Mouse (Mus musculus): ENCODE data around the gene L3mbtl1.
"Not testable (repeated sequence)": the region's sequence is repeated elsewhere in the genome, so short reads cannot be mapped to it uniquely, and the experiment has no call there.

The L3mbtl1 gene

GRCm38 (mm10) chr2:162943148-162943846 is at the start of gene L3mbtl1:
Gene L3mbtl1, plus strand, starts transcription at chr2:162943472.
- DNase-seq (ENCODE audit: low spot score in 2 of 2): peak; percentile 62 to 76

- DNase-seq (ENCODE audit: low spot score in 2 of 2): not testable (repeated sequence)
Measured at GRCm38 (mm10) chr2:162899256-162899655, 44.0 kb upstream of the L3mbtl1 start.

GRCm38 (mm10) chr2:162899880-162900589 is 43.2 kb upstream of the L3mbtl1 start:
- DNase-seq (ENCODE audit: low spot score in 2 of 2): no peak

GRCm38 (mm10) chr2:162900590-162900916 is 42.7 kb upstream of the L3mbtl1 start:
- no peak for DNase-seq (ENCODE audit: low spot score in 2 of 2)

GRCm38 (mm10) chr2:162905902-162906301 is 37.4 kb upstream of the L3mbtl1 start:
- no peak for DNase-seq (ENCODE audit: low spot score in 2 of 2)

- DNase-seq (ENCODE audit: low spot score in 2 of 2): no peak
Measured at GRCm38 (mm10) chr2:162908052-162908491, 35.2 kb upstream of the L3mbtl1 start.

- DNase-seq (ENCODE audit: low spot score in 2 of 2): no peak
Measured at GRCm38 (mm10) chr2:162914040-162914439, 29.2 kb upstream of the L3mbtl1 start.

GRCm38 (mm10) chr2:162914519-162914918 is 28.8 kb upstream of the L3mbtl1 start:
- DNase-seq (ENCODE audit: low spot score in 2 of 2): peak; percentile 58 to 64

GRCm38 (mm10) chr2:162919926-162920325 is 23.3 kb upstream of the L3mbtl1 start:
- no peak for DNase-seq (ENCODE audit: low spot score in 2 of 2)

GRCm38 (mm10) chr2:162922183-162922582 is 21.1 kb upstream of the L3mbtl1 start:
- DNase-seq (ENCODE audit: low spot score in 2 of 2): peak; percentile 71 to 78

- peak; percentile 56 to 59 for DNase-seq (ENCODE audit: low spot score in 2 of 2)
Measured at GRCm38 (mm10) chr2:162922834-162923233, 20.4 kb upstream of the L3mbtl1 start.

GRCm38 (mm10) chr2:162924126-162924525 is 19.1 kb upstream of the L3mbtl1 start:
- no peak for DNase-seq (ENCODE audit: low spot score in 2 of 2)

- DNase-seq (ENCODE audit: low spot score in 2 of 2): no peak
Measured at GRCm38 (mm10) chr2:162927918-162928585, 15.2 kb upstream of the L3mbtl1 start.

- DNase-seq (ENCODE audit: low spot score in 2 of 2): no peak
Measured at GRCm38 (mm10) chr2:162929704-162930103, 13.6 kb upstream of the L3mbtl1 start.

- DNase-seq (ENCODE audit: low spot score in 2 of 2): no peak
Measured at GRCm38 (mm10) chr2:162930516-162931122, 12.7 kb upstream of the L3mbtl1 start.

- DNase-seq (ENCODE audit: low spot score in 2 of 2): peak; percentile 89 to 93
Measured at GRCm38 (mm10) chr2:162931123-162931673, 12.1 kb upstream of the L3mbtl1 start, which contains the start of gene Srsf6. Gene Srsf6, plus strand, starts transcription at chr2:162931528.

GRCm38 (mm10) chr2:162931674-162932650 is 11.3 kb upstream of the L3mbtl1 start:
- DNase-seq (ENCODE audit: low spot score in 2 of 2): peak; percentile 46 to 63

GRCm38 (mm10) chr2:162932706-162933105 is 10.6 kb upstream of the L3mbtl1 start:
- no peak for DNase-seq (ENCODE audit: low spot score in 2 of 2)

GRCm38 (mm10) chr2:162934421-162934820 is 8.9 kb upstream of the L3mbtl1 start:
- no peak for DNase-seq (ENCODE audit: low spot score in 2 of 2)

- no peak for DNase-seq (ENCODE audit: low spot score in 2 of 2)
Measured at GRCm38 (mm10) chr2:162935700-162936099, 7.6 kb upstream of the L3mbtl1 start.

- DNase-seq (ENCODE audit: low spot score in 2 of 2): no peak
Measured at GRCm38 (mm10) chr2:162939562-162939961, 3.7 kb upstream of the L3mbtl1 start.
